Mouse (Mus musculus): ENCODE measurements around the gene Smyd3. TPM values are rescaled to one million over a fixed set of nuclear protein-coding genes. Genes with fewer than 3 reads are reported as not detected.

Gene Smyd3
- total RNA-seq, 2 experiments from 2014 or later: 5.1 to 5.8 TPM

DNA sequence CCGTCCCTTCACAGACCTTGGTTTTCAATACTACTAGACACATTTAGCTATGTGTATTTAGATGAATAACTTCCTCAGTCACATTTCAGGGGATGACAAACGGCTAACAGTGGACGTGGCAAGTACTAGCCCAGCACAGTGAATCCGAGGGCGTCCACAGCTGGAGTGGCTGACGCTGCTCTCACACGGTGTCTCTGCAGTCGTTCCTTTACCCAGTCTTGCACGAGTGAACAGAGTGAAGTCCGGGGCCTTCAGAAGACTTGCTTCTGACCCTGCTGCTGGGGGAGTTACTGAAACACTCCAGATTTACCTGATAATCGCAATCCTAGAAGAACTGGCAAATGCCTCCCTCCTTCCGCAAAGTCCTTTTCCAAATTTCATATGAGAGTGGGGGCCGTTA is 74.0 kb downstream of the Smyd3 start:
- intact Hi-C loops (cut with DNase I): no loop called here

GRCm38 (mm10) chr1:179443423-179443822 is 74.4 kb downstream of the Smyd3 start:
- H3K4me3 ChIP-seq: no peak overlapping the region
- intact Hi-C loops (cut with DNase I): no loop called here
- no peak for DNase-seq
- no peak overlapping the region for H3K27ac ChIP-seq
- no peak for TF ChIP-seq CTCF (IDR thresholded peaks at IDR 0.05)

More for the DNA sequence above, 74.0 kb downstream of the Smyd3 start:
- Histone ChIP-seq H3K4me3 (no peak overlapping the region), H3K27ac (no peak overlapping the region)
- DNase-seq: no peak
- no peak for TF ChIP-seq CTCF (IDR thresholded peaks at IDR 0.05)

DNA sequence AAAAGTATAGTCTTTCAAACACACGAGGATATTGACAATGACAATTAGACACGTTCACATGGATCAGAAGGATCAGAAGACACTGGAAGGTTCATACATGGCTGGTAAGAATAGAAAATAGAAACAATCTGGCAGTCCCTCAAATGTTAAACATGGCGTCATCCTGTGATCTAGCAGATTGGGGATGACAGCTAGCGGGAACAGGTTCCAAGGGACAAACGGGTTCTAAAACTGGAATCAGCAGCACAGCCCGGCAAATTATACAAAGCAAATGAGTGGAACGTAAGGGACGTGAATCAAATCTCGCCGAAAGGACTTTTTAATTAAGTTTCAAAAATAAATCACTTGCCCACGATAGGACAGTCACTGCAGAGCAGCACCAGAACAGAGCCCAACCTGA is 81.2 kb downstream of the Smyd3 start:
- H3K4me3 ChIP-seq: no peak overlapping the region
- no peak for DNase-seq
- no peak overlapping the region for H3K27ac ChIP-seq
- no peak for TF ChIP-seq CTCF (IDR thresholded peaks at IDR 0.05)
- intact Hi-C loops (cut with DNase I): no loop called here

DNA sequence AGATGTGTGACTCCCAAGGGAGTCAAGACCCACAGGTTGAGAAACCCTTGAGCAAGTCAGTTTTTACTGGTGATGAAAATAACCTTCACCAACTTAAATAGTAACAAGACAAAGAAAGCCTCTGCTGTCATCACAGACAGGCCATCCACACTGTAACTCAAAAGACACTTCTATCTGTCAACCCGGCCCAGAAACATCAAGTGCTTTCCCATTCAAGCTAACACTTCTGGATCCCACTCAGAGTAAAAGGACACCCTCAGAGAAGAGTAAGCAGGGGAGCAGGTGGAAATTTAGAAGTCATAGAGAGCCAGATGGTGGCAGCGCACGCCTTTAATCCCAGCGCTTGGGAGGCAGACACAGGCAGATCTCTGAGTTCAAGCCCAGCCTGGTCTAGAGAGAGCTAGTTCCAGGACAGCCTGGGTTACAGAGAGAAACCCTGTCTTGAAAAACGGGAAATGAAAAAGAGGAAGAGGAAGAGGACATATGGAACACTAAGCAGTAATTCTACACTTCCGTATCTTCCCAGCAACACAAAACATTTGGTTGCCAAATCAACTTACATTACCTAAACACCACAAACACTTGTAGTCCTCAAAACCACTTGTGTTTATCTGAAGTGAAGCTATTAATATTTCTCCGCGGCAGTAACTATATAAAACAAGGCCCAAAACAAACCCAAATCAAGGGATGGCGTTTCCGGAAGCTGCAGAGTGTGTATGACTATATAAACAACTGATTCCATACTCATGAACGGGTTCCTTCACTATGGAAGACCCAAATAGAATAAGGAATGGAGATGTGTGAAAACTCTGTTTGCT is 83.2 kb downstream of the Smyd3 start:
- intact Hi-C loops (cut with DNase I): no loop called here
- no peak for TF ChIP-seq CTCF (IDR thresholded peaks at IDR 0.05)
- H3K4me3 ChIP-seq: no peak overlapping the region
- H3K27ac ChIP-seq: no peak overlapping the region
- no peak for DNase-seq

DNA sequence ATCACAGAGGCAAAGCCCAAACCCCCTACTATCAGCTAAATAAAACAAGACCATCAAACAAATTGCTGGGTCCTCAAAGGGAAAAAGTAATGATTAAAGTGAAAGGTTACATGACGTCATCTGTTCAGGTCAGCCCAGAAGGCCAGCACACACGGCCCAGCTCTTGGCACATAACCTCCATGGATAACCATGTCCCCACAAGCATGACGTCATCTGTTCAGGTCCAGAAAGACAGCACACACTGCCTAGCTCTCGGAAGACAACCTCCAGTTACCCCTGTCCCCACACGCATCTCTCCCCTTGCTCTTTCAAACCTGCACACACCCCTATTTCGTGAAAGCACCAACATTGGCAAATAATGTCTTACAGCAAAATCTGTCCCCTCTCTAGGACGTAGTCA is 84.0 kb downstream of the Smyd3 start:
- DNase-seq: no peak
- H3K4me3 ChIP-seq: no peak overlapping the region
- TF ChIP-seq CTCF (IDR thresholded peaks at IDR 0.05): no peak
- intact Hi-C loops (cut with DNase I): no loop called here
- H3K27ac ChIP-seq: no peak overlapping the region

DNA sequence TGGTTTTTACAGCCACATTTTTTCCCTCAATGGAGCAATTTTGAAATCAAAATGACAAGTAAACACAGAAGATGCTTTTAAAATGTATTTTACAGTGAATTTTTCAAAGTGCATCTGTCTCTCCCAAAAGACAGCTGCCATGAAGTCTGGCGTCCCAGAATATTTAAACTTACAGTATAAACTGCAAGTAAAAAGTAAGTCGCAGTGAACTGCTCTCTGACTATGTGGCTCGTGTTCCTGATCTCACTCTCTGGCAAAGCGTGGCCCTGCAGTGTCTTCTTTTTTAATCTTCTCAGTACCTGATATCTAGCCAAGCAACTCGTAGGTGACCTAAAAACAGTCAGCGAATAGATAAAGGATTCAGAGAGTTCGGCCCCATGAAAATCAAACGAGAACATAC is 84.5 kb downstream of the Smyd3 start:
- intact Hi-C loops (cut with DNase I): no loop called here
- no peak for TF ChIP-seq CTCF (IDR thresholded peaks at IDR 0.05)
- H3K4me3 ChIP-seq: no peak overlapping the region

GRCm38 (mm10) chr1:179430077-179430476 is 87.8 kb downstream of the Smyd3 start:
- TF ChIP-seq CTCF (IDR thresholded peaks at IDR 0.05): no peak
- H3K4me3 ChIP-seq: no peak overlapping the region
- intact Hi-C loops (cut with DNase I): no loop called here
- no peak for DNase-seq
- no peak overlapping the region for H3K27ac ChIP-seq

More for the DNA sequence above, 84.5 kb downstream of the Smyd3 start:
- no peak overlapping the region for H3K27ac ChIP-seq
- DNase-seq: no peak

- intact Hi-C loops (cut with DNase I): no loop called here
- Histone ChIP-seq H3K4me3 (no peak overlapping the region), H3K27ac (no peak overlapping the region)
- no peak for DNase-seq
- no peak for TF ChIP-seq CTCF (IDR thresholded peaks at IDR 0.05)
Measured at GRCm38 (mm10) chr1:179424879-179425472, 92.9 kb downstream of the Smyd3 start.

- no peak for TF ChIP-seq CTCF (IDR thresholded peaks at IDR 0.05)
- no peak overlapping the region for H3K27ac ChIP-seq
Measured at GRCm38 (mm10) chr1:179419091-179419490, 98.8 kb downstream of the Smyd3 start.

GRCm38 (mm10) chr1:179408086-179408485 is 109.8 kb downstream of the Smyd3 start:
- no peak for TF ChIP-seq CTCF (IDR thresholded peaks at IDR 0.05)
- Histone ChIP-seq H3K27ac (no peak overlapping the region), H3K4me3 (no peak overlapping the region)
- intact Hi-C loops (cut with DNase I): no loop called here
- no peak for DNase-seq

More at GRCm38 (mm10) chr1:179419091-179419490, 98.8 kb downstream of the Smyd3 start:
- no peak overlapping the region for H3K4me3 ChIP-seq
- intact Hi-C loops (cut with DNase I): no loop called here
- no peak for DNase-seq

DNA sequence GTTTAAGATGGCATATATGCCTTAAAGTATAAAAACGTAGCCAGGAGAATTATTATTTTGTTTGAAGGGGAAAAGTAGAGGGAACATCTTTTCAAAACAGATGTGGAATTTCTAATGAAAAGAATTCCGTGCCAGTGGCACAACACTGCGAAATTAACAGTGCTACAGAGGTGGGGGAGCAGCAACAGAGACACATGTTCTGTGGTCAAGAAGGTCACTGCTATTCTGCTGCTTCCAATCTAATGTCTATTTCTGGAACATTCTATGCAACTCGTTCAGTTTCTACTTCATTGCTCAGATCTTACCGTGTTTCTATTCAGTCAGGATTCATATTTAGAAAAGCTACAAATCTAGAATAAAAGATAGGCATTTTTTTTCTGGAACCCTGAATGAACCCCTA is 117.0 kb downstream of the Smyd3 start:
- H3K4me3 ChIP-seq: no peak overlapping the region
- TF ChIP-seq CTCF (IDR thresholded peaks at IDR 0.05): no peak
- intact Hi-C loops (cut with DNase I): no loop called here
- H3K27ac ChIP-seq: no peak overlapping the region
- DNase-seq: no peak

GRCm38 (mm10) chr1:179398639-179399038 is 119.2 kb downstream of the Smyd3 start:
- intact Hi-C loops (cut with DNase I): no loop called here
- H3K4me3 ChIP-seq: no peak overlapping the region
- TF ChIP-seq CTCF (IDR thresholded peaks at IDR 0.05): no peak
- H3K27ac ChIP-seq: no peak overlapping the region
- no peak for DNase-seq

- no peak overlapping the region for H3K27ac ChIP-seq
- DNase-seq: no peak
- TF ChIP-seq CTCF (IDR thresholded peaks at IDR 0.05): no peak
- intact Hi-C loops (cut with DNase I): no loop called here
- no peak overlapping the region for H3K4me3 ChIP-seq
Measured at GRCm38 (mm10) chr1:179386237-179386975, 131.4 kb downstream of the Smyd3 start.

Measured in gastrocnemius, adult 2 months (tissue).